Mouse (Mus musculus) limb, embryonic 14.5 days (tissue): ENCODE data around the gene Gab2. TPM values are rescaled to one million over a fixed set of nuclear protein-coding genes. Genes with fewer than 3 reads are reported as not detected.
A peak's percentile ranks its signal among the peaks of the same experiment; 100 is the strongest.

ENCODE experiments used
- ATAC-seq: fragments of 200-750 bp; cut with Nextera tagmentation; 2 replicates; pipeline ENCODE4 v1.8.0; 2017; ENCODE audit warnings: low read depth, moderate number of reproducible peaks, moderate TSS enrichment; ENCODE audit not compliant: low FRiP score
- DNase-seq: peaks from one replicate; pipeline ENCODE4 v3.0.0-alpha.2; 2015; ENCODE audit warnings: low spot score
- H3K27ac ChIP-seq: fragments of 300-500 bp; sonication (generic); replicated peaks from 2 replicates; pipeline ENCODE4 v1.5.1; 2014; ENCODE audit warnings: low read depth, mild to moderate bottlenecking, low read length, moderate library complexity, mixed read lengths
- H3K27me3 ChIP-seq: fragments of 300-500 bp; sonication (generic); 2 replicates; pipeline ENCODE4 v1.6.1; 2014; ENCODE audit warnings: low read length, mixed read lengths; ENCODE audit not compliant: control insufficient read depth, insufficient read depth
- H3K36me3 ChIP-seq: fragments of 300-500 bp; sonication (generic); 2 replicates; pipeline ENCODE4 v1.6.1; 2014; ENCODE audit warnings: mild to moderate bottlenecking, low read length, moderate library complexity, mixed read lengths; ENCODE audit not compliant: control insufficient read depth, insufficient read depth
- H3K4me1 ChIP-seq: fragments of 300-500 bp; sonication (generic); 2 replicates; pipeline ENCODE4 v1.6.1; 2014; ENCODE audit warnings: antibody characterized with exemption, low read length, mixed read lengths; ENCODE audit not compliant: control insufficient read depth, insufficient read depth
- H3K4me2 ChIP-seq: fragments of 300-500 bp; sonication (generic); replicated peaks from 2 replicates; pipeline ENCODE4 v1.6.1; 2014; ENCODE audit warnings: low read depth, mild to moderate bottlenecking, low read length, moderate library complexity; ENCODE audit not compliant: severe bottlenecking
- H3K4me3 ChIP-seq: fragments of 300-500 bp; sonication (generic); replicated peaks from 2 replicates; pipeline ENCODE4 v1.5.1; 2014; ENCODE audit warnings: low read length
- H3K9ac ChIP-seq: fragments of 300-500 bp; sonication (generic); 2 replicates; pipeline ENCODE4 v1.6.1; 2014; ENCODE audit warnings: mild to moderate bottlenecking, low read depth, low read length, moderate library complexity; ENCODE audit not compliant: severe bottlenecking
- H3K9me3 ChIP-seq: fragments of 300-500 bp; sonication (generic); 2 replicates; pipeline ENCODE4 v1.6.1; 2016; ENCODE audit warnings: low read length; ENCODE audit not compliant: control insufficient read depth
- POLR2A ChIP-seq: fragments of 200-500 bp; IDR thresholded peaks from 2 replicates; pipeline ENCODE4 v1.8.0; 2012; ENCODE audit warnings: inconsistent platforms, mild to moderate bottlenecking, moderate library complexity, borderline replicate concordance; ENCODE audit not compliant: insufficient read depth, insufficient read length; ENCODE audit errors: extremely low read depth
- WGBS: fragments of 180-500 bp; shearing (Covaris S2); extraction: QIAGEN DNeasy Blood & Tissue Kit; methylation state at CpG from one replicate; pipeline ENCODE4 v1.1.7; 2014; 5-methylcytosine and 5-hydroxymethylcytosine counted together
- polyA plus RNA-seq, 2 experiments: library from polyadenylated mRNA; depleted of rRNA in 1 of 2; stranded (reverse) in 1 of 2; unstranded in 1 of 2; fragments of >200 nt; fragmentation: Nextera tagmentation in 1 of 2; extraction: Ambion mirVana in 1 of 2; gene quantifications; 2 replicates each; pipeline versions ENCODE4 v1.2.1 to v1.2.3; 2012 to 2014

Gene Gab2
- polyA plus RNA-seq, 2 experiments, result 5.1 to 7.7 TPM

DNA sequence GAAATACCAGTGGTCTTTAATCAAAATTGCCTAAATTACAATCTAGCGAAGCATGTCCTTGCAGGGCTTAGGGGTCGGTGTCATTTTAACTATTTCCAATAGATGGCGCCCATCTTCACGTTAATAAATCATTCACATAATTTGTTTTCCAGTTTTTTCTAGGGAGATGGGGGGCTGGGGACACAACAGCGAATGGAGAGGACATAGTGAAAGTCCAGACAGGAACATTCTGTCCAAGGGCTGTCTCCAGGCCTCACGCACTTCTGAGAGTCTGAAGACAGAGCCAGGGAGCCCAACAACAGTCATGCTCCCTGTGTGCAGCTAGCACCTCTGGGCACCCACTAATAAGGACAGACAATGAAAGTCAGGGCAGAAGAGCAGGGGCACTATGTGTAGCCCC lies 2.2 kb upstream of the Gab2 start:
- no peak overlapping the region for H3K4me2 ChIP-seq
- ATAC-seq (no peak), DNase-seq (peak; percentile 50)
- H3K27ac ChIP-seq, result no peak overlapping the region
- no peaks in the 10 kb centered on the region for H3K9me3 ChIP-seq
- H3K36me3 ChIP-seq, result no peaks in the 10 kb centered on the region
- no peaks in the 10 kb centered on the region for H3K27me3 ChIP-seq
- H3K4me3 ChIP-seq, result no peak overlapping the region
- no peak for TF ChIP-seq POLR2A
- no peak overlapping the region for H3K9ac ChIP-seq
- H3K4me1 ChIP-seq, result peaks cover 8% of the 10 kb centered on the region
- WGBS, result 11% methylated on average over 6 of the region's 6 CpGs

DNA sequence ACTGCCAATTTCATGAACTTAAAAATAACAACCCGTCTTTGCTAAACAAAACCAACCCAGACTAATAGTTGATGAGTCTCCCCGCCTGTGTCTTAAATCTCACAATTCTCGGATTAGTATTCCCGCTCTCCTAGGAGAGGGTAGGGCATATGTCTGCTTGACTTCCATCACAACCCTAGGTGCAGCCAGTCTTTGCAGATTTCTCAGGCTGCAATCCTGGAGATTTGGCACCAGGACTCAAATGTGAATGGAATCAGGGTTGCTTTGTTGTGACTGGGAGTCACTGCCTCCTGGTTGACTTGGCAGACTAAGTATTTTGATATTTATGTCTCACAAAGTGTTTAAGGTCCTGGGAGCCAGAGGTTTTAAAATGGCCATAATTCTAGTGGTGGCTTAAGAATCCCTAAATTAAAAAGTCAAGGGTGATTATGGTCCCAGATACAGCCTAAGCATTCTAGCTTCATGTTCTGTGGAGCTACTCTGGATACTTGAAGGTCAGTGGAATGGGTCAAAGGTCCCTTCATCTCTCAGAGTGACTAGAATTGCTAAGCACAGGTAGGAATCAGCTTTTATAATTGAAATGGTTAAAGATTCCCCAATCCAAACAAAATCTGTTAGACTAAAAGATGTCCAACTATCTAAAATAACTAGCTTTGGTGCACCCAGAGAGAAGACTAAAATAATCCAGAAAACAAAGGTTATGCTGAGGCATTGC lies 1.6 kb upstream of the Gab2 start:
- 57% methylated on average over 4 of the region's 4 CpGs for WGBS
- H3K4me1 ChIP-seq, result peaks cover 8% of the 10 kb centered on the region
- ATAC-seq, result no peak
- no peak for DNase-seq
- no peak for TF ChIP-seq POLR2A
- H3K36me3 ChIP-seq, result no peaks in the 10 kb centered on the region
- H3K27ac ChIP-seq, result no peak overlapping the region
- no peak overlapping the region for H3K4me3 ChIP-seq
- H3K9ac ChIP-seq, result no peak overlapping the region
- H3K9me3 ChIP-seq, result no peaks in the 10 kb centered on the region
- H3K27me3 ChIP-seq, result no peaks in the 10 kb centered on the region
- H3K4me2 ChIP-seq, result no peak overlapping the region

DNA sequence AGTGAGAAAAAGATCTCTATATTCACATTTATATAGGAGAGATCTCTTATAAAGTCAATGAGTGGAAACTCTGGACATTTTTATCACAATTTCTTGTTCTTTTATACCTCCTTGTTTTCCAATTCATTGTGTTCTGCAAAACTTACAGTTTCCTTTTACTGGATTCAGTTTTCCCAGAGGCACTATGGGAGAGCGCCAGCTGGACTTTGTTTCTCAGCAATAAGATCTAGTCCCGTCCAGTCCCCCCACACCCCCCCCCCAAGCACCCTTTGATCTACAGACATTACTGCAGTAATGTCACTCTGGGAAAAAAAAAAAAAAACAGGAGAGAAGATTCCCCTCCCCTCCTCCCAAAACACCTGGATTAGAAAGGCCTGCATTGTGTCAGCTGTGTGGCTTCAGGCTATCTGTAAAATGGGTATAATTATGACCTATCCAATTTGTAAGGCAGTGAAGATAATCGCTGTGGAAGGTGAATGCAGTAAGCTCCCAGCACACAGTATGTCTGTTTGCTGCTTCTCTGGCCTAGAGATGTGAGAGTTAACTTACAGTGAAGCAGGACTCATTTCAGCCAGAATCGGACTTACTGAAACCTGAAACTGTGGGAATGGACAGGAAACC lies 655 bp upstream of the Gab2 start:
- H3K9ac ChIP-seq, result peak overlapping the region; percentile 87
- H3K9me3 ChIP-seq, result no peaks in the 10 kb centered on the region
- no peak for ATAC-seq
- H3K4me3 ChIP-seq, result peak overlapping the region; percentile 85
- TF ChIP-seq POLR2A, result no peak
- peak overlapping the region; percentile 79 for H3K27ac ChIP-seq
- H3K27me3 ChIP-seq, result no peaks in the 10 kb centered on the region
- peak overlapping the region; percentile 90 for H3K4me2 ChIP-seq
- H3K4me1 ChIP-seq, result peaks cover 8% of the 10 kb centered on the region
- peak; percentile 36 for DNase-seq
- H3K36me3 ChIP-seq, result no peaks in the 10 kb centered on the region
- WGBS, result 18% methylated on average over 4 of the region's 4 CpGs

DNA sequence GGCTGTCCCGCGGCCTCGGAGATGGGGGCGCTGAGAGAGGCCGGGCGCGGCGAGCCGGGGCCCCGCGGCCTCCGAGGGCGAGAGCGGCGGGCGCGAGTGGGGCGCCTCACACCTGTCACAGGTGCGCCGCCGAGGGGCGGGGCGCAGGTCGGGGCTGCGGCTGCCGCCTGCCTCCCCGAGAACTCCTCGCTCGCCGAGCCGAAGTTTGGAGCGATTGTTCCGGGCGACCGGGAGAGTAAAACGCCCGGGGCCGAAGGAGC lies 503 bp downstream of the Gab2 start:
- H3K27ac ChIP-seq, result peak overlapping the region; percentile 79
- H3K4me3 ChIP-seq, result peak overlapping the region; percentile 85
- H3K9me3 ChIP-seq, result no peaks in the 10 kb centered on the region
- ATAC-seq (no peak), DNase-seq (no peak)
- H3K36me3 ChIP-seq, result no peaks in the 10 kb centered on the region
- peak overlapping the region; percentile 87 for H3K9ac ChIP-seq
- H3K4me2 ChIP-seq, result peak overlapping the region; percentile 90
- H3K4me1 ChIP-seq, result peaks cover 8% of the 10 kb centered on the region
- TF ChIP-seq POLR2A, result no peak
- whole genome bisulfite sequencing, result 0% methylated on average over 22 of the region's 38 CpGs
- no peaks in the 10 kb centered on the region for H3K27me3 ChIP-seq

DNA sequence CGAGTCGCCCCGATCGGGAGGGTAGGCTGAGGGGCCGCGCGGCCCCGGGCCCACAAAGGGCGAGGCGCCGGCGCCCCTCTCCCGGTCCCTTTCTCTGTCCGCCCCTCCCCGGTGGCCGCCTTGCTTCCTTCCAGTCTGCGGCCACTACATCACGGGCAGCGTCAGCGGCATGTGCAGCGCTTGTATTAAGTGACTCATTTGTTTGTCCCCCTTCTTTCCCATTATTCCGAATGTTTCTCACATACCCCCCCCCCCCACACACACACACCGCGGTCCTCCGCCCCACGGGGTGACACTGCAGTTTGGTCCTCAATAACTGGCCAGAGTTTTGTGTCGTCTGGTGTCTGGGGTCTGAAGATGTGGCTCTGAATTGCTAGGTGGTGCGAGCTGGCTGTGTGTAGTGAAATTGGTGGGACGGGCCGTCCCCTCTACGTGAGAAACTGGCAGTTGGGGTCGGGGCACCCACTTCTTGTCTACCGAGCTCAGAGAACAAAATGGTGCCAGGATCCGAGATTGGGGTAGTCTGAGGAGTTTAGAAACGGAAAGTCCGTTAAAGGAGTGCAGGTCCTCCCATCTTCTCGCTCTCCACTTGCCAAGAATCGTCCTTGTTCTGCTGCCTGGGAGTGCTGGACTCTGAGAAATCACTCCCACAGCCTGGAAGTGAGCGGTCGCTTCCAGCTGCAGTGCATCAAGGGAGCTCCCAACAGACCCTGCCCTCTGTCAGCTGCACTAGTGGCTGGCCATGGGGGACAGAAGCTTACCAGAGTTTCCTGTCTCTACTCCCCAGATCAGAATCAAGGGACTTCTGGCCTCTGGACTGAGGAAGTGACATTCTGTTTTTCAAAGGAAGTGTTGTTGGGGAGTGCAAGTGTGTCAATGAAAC lies 1.1 kb downstream of the Gab2 start:
- WGBS, result under 1% methylated on average over 40 of the region's 40 CpGs
- Histone ChIP-seq H3K27ac (peak overlapping the region; percentile 79), H3K36me3 (no peaks in the 10 kb centered on the region), H3K9ac (peak overlapping the region; percentile 87), H3K9me3 (no peaks in the 10 kb centered on the region), H3K4me3 (peak overlapping the region; percentile 85), H3K4me1 (peaks cover 8% of the 10 kb centered on the region), H3K4me2 (peak overlapping the region; percentile 90), H3K27me3 (no peaks in the 10 kb centered on the region)
- no peak for TF ChIP-seq POLR2A
- peak; percentile 47; the same call in 1 of the 2 replicates for ATAC-seq
- DNase-seq, result peak; percentile 61
